Mouse (Mus musculus) mature B cell (primary cell): ENCODE measurements around the gene Gm38655.
"Not testable (repeated sequence)": the region's sequence is repeated elsewhere in the genome, so short reads cannot be mapped to it uniquely, and the experiment has no call there.

Experiments used
- in situ Hi-C: fragments of 300-500 bp; cut with MboI; formaldehyde crosslinking; loops from 2 replicates; pipeline ENCODE4 v1.14.3; 2019

The Gm38655 gene

GRCm38 (mm10) chr17:25175411-25175810 lies at the start of gene Gm38655:
TSS of gene Gm38655 (minus strand) at chr17:25175471.
- in situ Hi-C loops = no loop called here

DNA sequence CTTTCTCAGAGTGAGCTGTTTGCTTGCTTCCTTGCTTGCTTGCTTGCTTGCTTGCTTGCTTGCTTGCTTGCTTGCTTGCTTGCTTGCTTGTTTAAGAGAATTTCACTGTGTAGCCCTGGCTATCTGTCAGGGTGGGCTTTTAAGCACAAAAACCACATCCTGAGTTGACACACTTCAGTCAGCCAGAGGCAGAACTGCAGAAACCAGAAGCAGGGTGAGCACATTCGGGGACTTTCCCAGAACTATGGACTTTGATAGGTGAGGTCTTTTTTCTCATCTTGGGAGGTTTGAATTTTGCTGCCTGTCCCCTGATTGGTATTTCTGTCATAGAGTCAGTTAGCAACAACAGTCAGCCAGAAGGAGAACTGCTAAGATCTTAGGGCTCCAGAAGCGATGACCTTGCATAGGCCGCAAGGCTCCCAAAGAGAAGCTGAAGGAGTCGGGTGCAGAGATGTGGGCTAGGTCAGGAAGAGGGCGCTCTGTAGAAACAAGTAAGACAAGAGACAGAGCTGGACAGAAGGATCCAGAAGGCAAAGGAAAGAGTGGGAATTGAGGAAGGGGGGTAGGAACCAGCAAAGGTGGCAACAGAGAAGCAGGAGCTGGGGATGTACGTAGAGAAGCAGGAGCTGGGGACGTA lies 49.4 kb upstream of the Gm38655 start:
- in situ Hi-C loops = no loop called here

GRCm38 (mm10) chr17:25222951-25223601 lies 47.8 kb upstream of the Gm38655 start:
- in situ Hi-C loops = no loop called here

GRCm38 (mm10) chr17:25222504-25222940 lies 47.3 kb upstream of the Gm38655 start:
- in situ Hi-C loops = not testable (repeated sequence)

DNA sequence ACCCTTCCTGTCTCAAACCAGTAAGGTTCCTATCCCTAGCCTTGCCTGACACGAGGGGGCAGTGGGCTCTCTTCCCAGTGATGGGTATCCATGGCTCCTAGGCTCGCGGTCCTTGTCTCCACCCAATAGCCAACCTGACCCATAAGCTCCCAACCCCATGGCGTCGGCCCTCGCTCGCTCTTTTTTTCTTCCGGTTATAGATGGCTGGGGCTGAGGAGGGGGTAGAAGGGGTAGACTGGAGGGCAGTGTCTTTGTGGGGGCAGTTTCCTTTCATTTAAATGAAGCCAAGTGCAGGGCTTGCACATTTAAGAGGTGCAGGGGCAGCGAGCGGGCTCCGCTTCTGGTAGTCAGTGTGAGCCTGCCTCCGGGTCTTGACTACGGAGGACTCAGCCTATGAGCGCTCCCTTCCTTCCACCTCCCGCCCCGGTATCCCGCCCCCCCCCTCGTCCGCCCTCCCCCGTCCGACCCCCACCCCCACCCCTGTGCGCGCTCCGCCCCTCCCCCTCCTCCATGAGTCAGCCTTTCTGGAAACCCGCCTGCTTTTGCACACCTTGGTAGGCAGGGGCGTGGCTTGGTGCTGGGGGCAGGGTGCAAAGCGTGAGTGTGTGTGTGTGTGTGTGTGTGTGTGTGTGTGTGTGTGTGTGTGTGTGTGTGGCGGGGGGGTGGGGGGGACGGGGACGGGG lies 46.7 kb upstream of the Gm38655 start:
- in situ Hi-C loops = no loop called here

DNA sequence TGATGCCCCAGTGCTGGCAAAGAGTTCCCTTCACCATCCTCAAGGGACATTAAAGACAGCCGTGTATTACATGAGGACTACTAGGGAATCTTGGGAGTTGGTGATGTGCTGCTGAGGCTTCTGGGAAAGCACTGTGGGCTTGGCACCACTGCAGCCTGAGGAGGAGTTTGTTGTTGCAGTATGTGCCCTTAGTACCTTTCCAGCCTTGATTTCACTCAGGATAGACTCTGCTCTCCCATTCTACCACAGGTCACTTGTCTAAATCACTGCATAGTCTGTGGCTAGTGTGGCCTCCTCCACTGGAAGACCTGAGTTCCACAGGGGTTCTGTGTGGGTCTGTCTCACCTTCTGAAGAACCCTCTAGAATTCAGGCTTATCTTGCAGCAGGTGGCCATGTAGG lies 45.5 kb upstream of the Gm38655 start:
- in situ Hi-C loops = no loop called here

GRCm38 (mm10) chr17:25219492-25220295 lies 44.4 kb upstream of the Gm38655 start:
- in situ Hi-C loops = no loop called here

DNA sequence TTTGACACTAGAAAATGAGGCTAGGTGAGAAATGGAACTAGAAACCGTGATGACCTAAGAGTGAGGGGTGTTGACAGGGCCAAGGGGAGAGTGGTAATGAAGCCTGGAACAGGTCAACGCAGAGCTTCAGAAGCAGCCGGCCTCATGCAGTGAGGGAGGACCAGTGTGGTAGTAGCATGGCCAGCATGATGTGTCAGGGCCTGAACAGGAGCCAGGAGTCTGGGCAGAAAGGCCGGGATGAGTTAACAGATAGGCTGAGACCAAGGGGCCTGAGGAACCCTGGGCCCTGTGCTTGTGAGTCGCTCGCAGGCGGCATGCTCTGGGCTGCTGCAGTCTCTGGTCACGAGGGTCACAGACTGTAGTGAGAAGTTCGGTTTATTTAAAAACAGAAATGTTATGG lies 43.7 kb upstream of the Gm38655 start:
- in situ Hi-C loops = no loop called here

DNA sequence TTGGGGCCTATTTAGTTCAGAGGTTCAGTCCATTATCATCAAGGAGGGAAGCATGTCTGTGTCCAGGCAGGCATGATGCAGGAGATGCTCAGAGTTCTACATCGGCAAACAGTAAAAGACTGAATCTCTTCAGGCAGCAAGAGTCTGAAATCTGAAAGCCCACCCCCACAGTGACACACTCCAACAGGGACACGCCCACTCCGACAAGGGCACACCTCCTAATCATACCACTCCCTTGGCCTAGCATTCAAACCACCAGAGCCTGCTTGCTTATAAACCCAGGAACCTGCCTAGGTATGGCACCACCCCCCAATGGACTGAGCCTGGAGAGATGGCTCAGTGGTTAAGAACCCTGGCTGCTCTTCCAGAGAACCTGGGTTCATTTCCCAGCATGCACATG lies 40.2 kb upstream of the Gm38655 start:
- in situ Hi-C loops = no loop called here

DNA sequence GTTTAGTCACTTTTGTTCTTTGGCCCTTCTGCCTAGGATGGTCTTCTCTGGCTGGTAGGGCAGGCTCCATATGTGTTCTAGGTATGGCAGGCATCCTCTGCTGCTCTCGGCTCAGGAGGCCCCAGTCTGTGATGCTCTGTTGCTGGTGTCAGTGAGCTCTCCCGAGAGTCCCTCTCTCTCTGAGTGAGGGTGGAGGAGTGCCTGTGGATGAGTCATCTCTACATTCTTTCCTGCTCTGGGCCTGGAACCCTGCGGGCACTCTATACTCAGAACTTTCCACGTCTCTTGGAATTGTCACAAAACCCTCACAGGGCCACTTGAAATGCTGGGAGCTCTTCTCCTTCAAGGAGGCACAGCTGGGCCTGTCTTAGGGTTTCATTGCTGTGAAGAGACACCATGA lies 36.4 kb upstream of the Gm38655 start:
- in situ Hi-C loops = no loop called here

DNA sequence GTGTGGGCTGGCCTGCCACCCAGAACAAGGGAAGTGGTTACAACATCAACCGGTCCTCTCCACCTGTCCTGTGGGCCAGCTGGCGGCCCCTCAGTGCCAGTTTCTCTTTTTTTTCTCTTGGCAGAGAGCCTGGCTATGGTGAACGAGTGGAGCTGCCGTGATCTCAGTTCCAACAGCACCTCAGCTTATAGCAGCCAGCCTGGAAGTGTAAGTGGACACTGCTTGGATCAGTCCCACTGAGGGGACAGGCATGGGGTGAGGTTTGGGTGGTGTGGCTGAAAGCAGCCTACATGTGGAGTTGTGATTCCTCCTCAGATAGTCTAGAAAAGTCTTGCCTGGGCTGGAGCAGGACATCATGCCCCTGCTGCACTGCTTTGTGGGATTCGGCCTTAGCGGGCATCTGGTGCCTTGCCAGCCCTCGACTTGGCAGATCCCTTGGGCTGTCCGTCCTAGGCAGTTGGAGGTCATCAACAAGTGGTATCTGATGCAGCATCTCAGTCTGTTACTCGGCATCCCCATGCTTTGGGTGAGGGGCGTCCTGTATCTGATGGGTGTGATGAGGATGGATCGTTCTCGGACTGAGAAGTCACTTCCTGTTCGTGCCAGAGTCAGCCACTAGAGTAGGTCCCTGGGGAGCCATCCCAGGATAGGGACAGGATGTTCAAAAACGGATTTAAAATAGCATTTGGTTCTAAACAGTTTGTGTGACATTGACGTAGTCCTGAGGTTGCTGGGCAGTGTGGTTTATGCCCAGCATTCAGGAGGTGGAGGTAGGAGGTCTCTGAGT lies 35.6 kb upstream of the Gm38655 start:
- in situ Hi-C loops = no loop called here

GRCm38 (mm10) chr17:25210006-25210405 lies 34.7 kb upstream of the Gm38655 start:
- in situ Hi-C loops = no loop called here

DNA sequence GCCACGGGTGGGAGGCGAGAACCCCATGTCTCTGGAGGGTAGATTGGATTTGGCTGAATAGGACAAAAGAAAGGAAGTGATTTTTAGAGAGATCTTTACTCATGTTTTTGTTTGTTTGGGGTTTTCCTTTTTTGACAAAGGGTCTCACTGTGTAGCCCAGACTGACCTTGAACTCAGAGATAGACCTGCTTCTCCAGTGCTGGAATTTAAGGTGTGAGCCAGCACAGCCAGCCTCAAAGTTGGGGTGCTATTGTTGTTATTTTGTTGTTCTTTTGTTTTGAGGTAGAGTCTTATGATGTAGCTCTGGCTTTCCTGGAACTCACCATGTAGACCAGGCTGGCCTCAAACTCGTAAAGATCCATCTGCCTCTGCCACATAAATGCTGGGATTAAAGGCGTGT lies 27.1 kb upstream of the Gm38655 start:
- in situ Hi-C loops = no loop called here

GRCm38 (mm10) chr17:25189091-25189490 lies 13.8 kb upstream of the Gm38655 start:
- in situ Hi-C loops = no loop called here

GRCm38 (mm10) chr17:25188150-25189031 lies 13.1 kb upstream of the Gm38655 start, which contains the start of gene Unkl:
TSS of gene Unkl (plus strand) at chr17:25188397.
- in situ Hi-C loops = no loop called here

DNA sequence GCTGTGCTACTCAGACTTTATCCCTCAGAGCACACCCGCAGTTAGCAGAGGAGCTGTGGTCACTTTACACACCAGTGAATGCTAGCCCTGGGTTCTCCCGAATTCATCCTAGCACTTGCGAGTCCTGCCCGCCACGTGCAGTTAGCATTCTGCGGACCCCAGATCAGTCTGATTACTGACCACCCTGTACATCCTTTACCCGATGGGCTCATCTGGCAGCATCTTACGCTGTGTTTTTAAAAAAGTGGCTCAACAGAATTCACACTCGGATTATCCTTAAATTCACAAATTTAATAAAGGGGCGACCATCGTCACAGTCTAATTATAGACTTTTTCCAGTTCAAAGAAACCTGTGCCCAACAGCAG lies 12.5 kb upstream of the Gm38655 start:
- in situ Hi-C loops = no loop called here

GRCm38 (mm10) chr17:25184961-25185360 lies 9.7 kb upstream of the Gm38655 start:
- in situ Hi-C loops = no loop called here

DNA sequence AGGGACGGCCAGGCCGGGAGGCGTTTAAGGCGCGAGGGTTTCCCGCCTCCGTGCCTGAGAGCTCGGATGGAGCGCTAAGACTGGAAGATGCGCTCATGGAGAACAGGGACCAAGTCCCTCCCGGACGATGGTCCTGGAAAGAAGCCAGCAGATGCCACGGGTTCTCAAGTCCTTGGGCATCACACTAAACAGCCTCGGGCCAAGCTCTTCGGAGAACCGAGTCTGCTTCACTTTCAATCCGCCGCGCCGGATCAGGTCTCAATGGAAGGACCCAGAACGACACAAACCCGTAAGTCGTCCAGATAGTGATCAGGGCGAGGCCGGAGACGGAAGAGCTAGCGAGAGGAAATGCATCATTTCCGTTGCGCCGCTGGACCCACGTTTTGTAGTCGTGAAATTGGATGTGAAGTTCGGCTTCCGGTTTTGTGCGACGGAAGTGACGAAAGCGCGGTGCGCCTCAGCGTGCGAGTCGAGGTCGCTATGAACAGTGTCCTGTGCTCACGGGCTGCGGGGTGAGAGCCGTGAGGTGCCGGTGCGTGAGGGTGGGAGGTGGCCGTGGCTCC lies 8.9 kb upstream of the Gm38655 start, which contains the start of gene BC003965:
Gene BC003965, plus strand, starts transcription at position 426 of the 563 bp plus-strand sequence.
- in situ Hi-C loops = no loop called here

GRCm38 (mm10) chr17:25183232-25183631 lies 8.0 kb upstream of the Gm38655 start:
- in situ Hi-C loops = no loop called here

- in situ Hi-C loops = no loop called here
Measured at GRCm38 (mm10) chr17:25172558-25172957, 2.7 kb downstream of the Gm38655 start.
